Mouse (Mus musculus) effector memory CD4-positive, alpha-beta T cell, adult 7 months (primary cell): ENCODE measurements around the gene Vmn2r12. TPM values are rescaled to one million over a fixed set of nuclear protein-coding genes. Genes with fewer than 3 reads are reported as not detected.

Experiments used
- polyA plus RNA-seq: library from polyadenylated mRNA; unstranded; fragments of 100-300 nt; shearing (Covaris generic); gene quantifications from one replicate; pipeline ENCODE4 v1.2.1, GENCODE M21; 2017

The Vmn2r12 gene
- polyA plus RNA-seq: 0.09 TPM

DNA sequence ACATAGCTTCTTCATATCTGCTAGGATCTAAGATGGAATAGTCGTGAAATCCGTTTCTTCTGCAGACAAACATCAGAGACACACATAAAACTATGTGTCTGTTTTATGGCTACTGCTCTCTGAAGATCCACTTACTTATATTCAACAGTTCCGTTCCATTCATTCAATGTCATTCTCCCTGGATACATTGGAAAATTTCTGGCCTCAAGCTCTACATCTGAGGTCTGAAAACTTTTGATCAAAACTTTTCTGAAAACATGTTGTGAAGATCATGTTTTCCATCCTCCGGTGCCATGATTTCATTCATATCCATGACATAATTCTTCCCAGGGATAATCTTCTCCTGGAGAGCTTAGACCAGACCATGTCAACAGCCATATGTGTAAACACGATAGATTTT lies at the start of gene Vmn2r12:
Gene Vmn2r12 (minus strand): TSS at position 101 of the 400 bp plus-strand sequence.

GRCm38 (mm10) chr5:109059469-109059868 lies 38.3 kb downstream of the Vmn2r12 start, which contains the start of gene Vmn2r11:
TSS of gene Vmn2r11 (minus strand) at chr5:109059569.

Other genes starting within 250 kb of the Vmn2r12 start
- gene Vmn2r9, start 245.3 kb downstream of the Vmn2r12 start, polyA plus RNA-seq: not detected
- gene Vmn2r10, start 91.4 kb downstream of the Vmn2r12 start, polyA plus RNA-seq: 0.06 TPM
- 0.26 TPM for gene Vmn2r11, start 38.4 kb downstream of the Vmn2r12 start, polyA plus RNA-seq
- gene Vmn2r13, start 94.2 kb upstream of the Vmn2r12 start, polyA plus RNA-seq: not detected
- gene Vmn2r14, start 126.8 kb upstream of the Vmn2r12 start, polyA plus RNA-seq: not detected
- not detected for gene Vmn2r15, start 199.7 kb upstream of the Vmn2r12 start, polyA plus RNA-seq
- gene Vmn2r16, start 232.2 kb upstream of the Vmn2r12 start, polyA plus RNA-seq: not detected